Mouse (Mus musculus) lung, postnatal 25 days (tissue): ENCODE data around the gene Dok4.

Experiments used
- DNase-seq: peaks from one replicate; pipeline ENCODE4 v3.0.0; 2022; ENCODE audit warnings: low spot score

Gene Dok4

GRCm38 (mm10) chr8:94876197-94876730 lies at the start of gene Dok4:
Dok4 (minus strand) TSS chr8:94876330.
- DNase-seq, result peak; percentile 88

GRCm38 (mm10) chr8:94923405-94923804 lies 47.3 kb upstream of the Dok4 start, which contains the start of gene Adgrg5:
Adgrg5 (plus strand) TSS chr8:94923694.
- no peak for DNase-seq

- peak; percentile 37 for DNase-seq
These were observed 46.5 kb upstream of the Dok4 start for GRCm38 (mm10) chr8:94922602-94923001.

- no peak for DNase-seq
These were observed 46.0 kb upstream of the Dok4 start for GRCm38 (mm10) chr8:94922176-94922575.

- DNase-seq, result no peak
These were observed 43.1 kb upstream of the Dok4 start for GRCm38 (mm10) chr8:94919256-94919655.

- DNase-seq, result peak; percentile 27
These were observed 41.8 kb upstream of the Dok4 start, which contains the start of gene Ccdc102a for GRCm38 (mm10) chr8:94917851-94918495. Ccdc102a (minus strand) TSS chr8:94918098.

- DNase-seq, result peak; percentile 95
These were observed 41.2 kb upstream of the Dok4 start for GRCm38 (mm10) chr8:94917352-94917751.

- no peak for DNase-seq
These were observed 40.8 kb upstream of the Dok4 start for GRCm38 (mm10) chr8:94916960-94917324.

- DNase-seq, result no peak
These were observed 40.3 kb upstream of the Dok4 start for GRCm38 (mm10) chr8:94916311-94916959.

GRCm38 (mm10) chr8:94914701-94915101 lies 38.6 kb upstream of the Dok4 start:
- no peak for DNase-seq

- DNase-seq, result no peak
These were observed 38.1 kb upstream of the Dok4 start for GRCm38 (mm10) chr8:94914256-94914655.

- DNase-seq, result peak; percentile 71
These were observed 37.0 kb upstream of the Dok4 start for GRCm38 (mm10) chr8:94913061-94913660.

- DNase-seq, result peak; percentile 82
These were observed 32.7 kb upstream of the Dok4 start for GRCm38 (mm10) chr8:94908847-94909246.

- DNase-seq, result no peak
These were observed 31.6 kb upstream of the Dok4 start for GRCm38 (mm10) chr8:94907591-94908300.

GRCm38 (mm10) chr8:94904450-94905175 lies 28.5 kb upstream of the Dok4 start:
- DNase-seq, result peak; percentile 90

- no peak for DNase-seq
These were observed 27.6 kb upstream of the Dok4 start for GRCm38 (mm10) chr8:94903709-94904108.

- DNase-seq, result no peak
These were observed 24.9 kb upstream of the Dok4 start for GRCm38 (mm10) chr8:94901031-94901430.

- no peak for DNase-seq
These were observed 24.5 kb upstream of the Dok4 start for GRCm38 (mm10) chr8:94900617-94901016.

- peak; percentile 57 for DNase-seq
These were observed 23.1 kb upstream of the Dok4 start for GRCm38 (mm10) chr8:94899262-94899661.

- no peak for DNase-seq
These were observed 16.8 kb upstream of the Dok4 start for GRCm38 (mm10) chr8:94892917-94893316.

GRCm38 (mm10) chr8:94888383-94889036 lies 12.4 kb upstream of the Dok4 start:
- DNase-seq, result no peak
